Mouse (Mus musculus): ENCODE measurements around the gene Hist2h2bb. TPM values are rescaled to one million over a fixed set of nuclear protein-coding genes. Genes with fewer than 3 reads are reported as not detected.

The Hist2h2bb gene
- total and polyA plus RNA-seq, 3 experiments = 11.2 to 6,680 TPM; not detected in 1

GRCm38 (mm10) chr3:96230404-96230803, 39.1 kb upstream of the Hist2h2bb start:
- Histone ChIP-seq H3K27ac (ENCODE audit: control insufficient read depth, low read depth, low read length) (no peak overlapping the region), H3K36me3 (ENCODE audit: control insufficient read depth in 1 of 2, insufficient read depth in 2 of 2, low read length in 2 of 2) (peaks cover 0 to 32% of the 10 kb centered on the region in 2 experiments; a peak in 2 of 4 replicates), H3K4me3 (ENCODE audit: control insufficient read depth in 1 of 2, insufficient read depth in 1 of 2, low read depth in 2 of 2, low read length in 2 of 2) (no peak overlapping the region), H3K4me1 (ENCODE audit: control insufficient read depth in 1 of 2, insufficient read depth in 2 of 2, low read length in 2 of 2) (peaks cover 15 to 32% of the 10 kb centered on the region in 2 experiments), H3K9me3 (replicated peaks; ENCODE audit: insufficient read depth, low read length) (no peaks in the 10 kb centered on the region), H3K79me2 (ENCODE audit: control insufficient read depth, insufficient read depth, low read length, poor library complexity) (no peaks in the 10 kb centered on the region), H3K9ac (ENCODE audit: control insufficient read depth, low read depth, low read length, poor library complexity, severe bottlenecking) (no peak overlapping the region), H3K27me3 (ENCODE audit: control insufficient read depth in 1 of 2, insufficient read depth in 2 of 2, low read length in 2 of 2) (no peaks in the 10 kb centered on the region)
- DNase-seq (ENCODE audit: low read depth, low spot score) = peak; percentile 45
- TF ChIP-seq NRF1 (IDR thresholded peaks at IDR 0.05; ENCODE audit: insufficient read depth, low read depth, low read length, poor library complexity, severe bottlenecking) (no peak), RCOR1 (IDR thresholded peaks at IDR 0.05; ENCODE audit: low read depth, low read length) (no peak), CHD2 (IDR thresholded peaks at IDR 0.05; ENCODE audit: low read length) (no peak), MYC (IDR thresholded peaks at IDR 0.05; ENCODE audit: low read depth, low read length) (no peak), JUND (IDR thresholded peaks at IDR 0.05; ENCODE audit: low read depth, low read length) (no peak), MEF2A (IDR thresholded peaks at IDR 0.05; ENCODE audit: extremely low read depth, insufficient replicate concordance, low read depth, low read length, poor library complexity, severe bottlenecking) (no peak), EP300 (IDR thresholded peaks at IDR 0.05; ENCODE audit: low read depth in 1 of 2, low read length in 2 of 2) (no peak)

GRCm38 (mm10) chr3:96230910-96231757, 38.4 kb upstream of the Hist2h2bb start:
- Histone ChIP-seq H3K4me1 (ENCODE audit: control insufficient read depth in 1 of 2, insufficient read depth in 2 of 2, low read length in 2 of 2) (peaks cover 11 to 25% of the 10 kb centered on the region in 2 experiments), H3K9ac (ENCODE audit: control insufficient read depth, low read depth, low read length, poor library complexity, severe bottlenecking) (no peak overlapping the region), H3K79me2 (ENCODE audit: control insufficient read depth, insufficient read depth, low read length, poor library complexity) (no peaks in the 10 kb centered on the region), H3K9me3 (replicated peaks; ENCODE audit: insufficient read depth, low read length) (no peaks in the 10 kb centered on the region), H3K36me3 (ENCODE audit: control insufficient read depth in 1 of 2, insufficient read depth in 2 of 2, low read length in 2 of 2) (peaks cover 0 to 25% of the 10 kb centered on the region in 2 experiments; a peak in 2 of 4 replicates), H3K27me3 (ENCODE audit: control insufficient read depth in 1 of 2, insufficient read depth in 2 of 2, low read length in 2 of 2) (no peaks in the 10 kb centered on the region), H3K4me3 (ENCODE audit: control insufficient read depth in 1 of 2, insufficient read depth in 1 of 2, low read depth in 2 of 2, low read length in 2 of 2) (no peak overlapping the region), H3K27ac (ENCODE audit: control insufficient read depth, low read depth, low read length) (no peak overlapping the region)
- TF ChIP-seq MYC (IDR thresholded peaks at IDR 0.05; ENCODE audit: low read depth, low read length) (no peak), NELFE (IDR thresholded peaks at IDR 0.05; ENCODE audit: low read depth, low read length) (no peak), TAL1 (IDR thresholded peaks at IDR 0.05; ENCODE audit: low read length) (peak; percentile 79)
- peak; percentile 60 for DNase-seq (ENCODE audit: low read depth, low spot score)

GRCm38 (mm10) chr3:96231758-96232120, 37.8 kb upstream of the Hist2h2bb start:
- TF ChIP-seq UBTF (IDR thresholded peaks at IDR 0.05; ENCODE audit: borderline replicate concordance, insufficient read depth, low read depth, low read length) (no peak), CTCF (IDR thresholded peaks at IDR 0.05 in 2 of 3, conservative IDR thresholded peaks at IDR 0.05 in 1 of 3; ENCODE audit: control insufficient read depth in 1 of 3, insufficient read depth in 1 of 3, low read depth in 2 of 3, low read length in 3 of 3, poor library complexity in 1 of 3, severe bottlenecking in 1 of 3) (no peak), USF1 (IDR thresholded peaks at IDR 0.05; ENCODE audit: low read depth, low read length) (no peak), RCOR1 (IDR thresholded peaks at IDR 0.05; ENCODE audit: low read depth, low read length) (no peak), BHLHE40 (IDR thresholded peaks at IDR 0.05; ENCODE audit: borderline replicate concordance, low read depth, low read length) (no peak), TAL1 (IDR thresholded peaks at IDR 0.05; ENCODE audit: low read length) (no peak), EP300 (IDR thresholded peaks at IDR 0.05; ENCODE audit: low read depth in 1 of 2, low read length in 2 of 2) (no peak), CHD2 (IDR thresholded peaks at IDR 0.05; ENCODE audit: low read length) (no peak), NELFE (IDR thresholded peaks at IDR 0.05; ENCODE audit: low read depth, low read length) (no peak), ETS1 (IDR thresholded peaks at IDR 0.05; ENCODE audit: low read depth, low read length) (no peak), MEF2A (IDR thresholded peaks at IDR 0.05; ENCODE audit: extremely low read depth, insufficient replicate concordance, low read depth, low read length, poor library complexity, severe bottlenecking) (no peak), KAT2A (conservative IDR thresholded peaks at IDR 0.05; ENCODE audit: low read depth, low read length) (no peak), MYB (IDR thresholded peaks at IDR 0.05; ENCODE audit: low read depth, low read length) (no peak), SIN3A (IDR thresholded peaks at IDR 0.05; ENCODE audit: low read length) (no peak), E2F4 (IDR thresholded peaks at IDR 0.05; ENCODE audit: borderline replicate concordance, low read depth, low read length) (no peak)
- DNase-seq (ENCODE audit: low read depth, low spot score) = no peak
- no peak overlapping the region for H3K4me3 ChIP-seq (ENCODE audit: control insufficient read depth in 1 of 2, insufficient read depth in 1 of 2, low read depth in 2 of 2, low read length in 2 of 2)
- H3K36me3 ChIP-seq (ENCODE audit: control insufficient read depth in 1 of 2, insufficient read depth in 2 of 2, low read length in 2 of 2) = peaks cover 0 to 22% of the 10 kb centered on the region in 2 experiments; a peak in 2 of 4 replicates
- H3K27ac ChIP-seq (ENCODE audit: control insufficient read depth, low read depth, low read length) = no peak overlapping the region
- no peak overlapping the region for H3K9ac ChIP-seq (ENCODE audit: control insufficient read depth, low read depth, low read length, poor library complexity, severe bottlenecking)
- H3K27me3 ChIP-seq (ENCODE audit: control insufficient read depth in 1 of 2, insufficient read depth in 2 of 2, low read length in 2 of 2) = no peaks in the 10 kb centered on the region
- no peaks in the 10 kb centered on the region for H3K9me3 ChIP-seq (replicated peaks; ENCODE audit: insufficient read depth, low read length)
- H3K79me2 ChIP-seq (ENCODE audit: control insufficient read depth, insufficient read depth, low read length, poor library complexity) = no peaks in the 10 kb centered on the region
- H3K4me1 ChIP-seq (ENCODE audit: control insufficient read depth in 1 of 2, insufficient read depth in 2 of 2, low read length in 2 of 2) = peaks cover 11 to 25% of the 10 kb centered on the region in 2 experiments
